Mouse (Mus musculus): ENCODE results near the gene Gm20521. TPM values are rescaled to one million over a fixed set of nuclear protein-coding genes. Genes with fewer than 3 reads are reported as not detected.
"Not testable (repeated sequence)": the region's sequence is repeated elsewhere in the genome, so short reads cannot be mapped to it uniquely, and the experiment has no call there.

The Gm20521 gene
- polyA plus RNA-seq, 1 experiment from 2014 or later = not detected

DNA sequence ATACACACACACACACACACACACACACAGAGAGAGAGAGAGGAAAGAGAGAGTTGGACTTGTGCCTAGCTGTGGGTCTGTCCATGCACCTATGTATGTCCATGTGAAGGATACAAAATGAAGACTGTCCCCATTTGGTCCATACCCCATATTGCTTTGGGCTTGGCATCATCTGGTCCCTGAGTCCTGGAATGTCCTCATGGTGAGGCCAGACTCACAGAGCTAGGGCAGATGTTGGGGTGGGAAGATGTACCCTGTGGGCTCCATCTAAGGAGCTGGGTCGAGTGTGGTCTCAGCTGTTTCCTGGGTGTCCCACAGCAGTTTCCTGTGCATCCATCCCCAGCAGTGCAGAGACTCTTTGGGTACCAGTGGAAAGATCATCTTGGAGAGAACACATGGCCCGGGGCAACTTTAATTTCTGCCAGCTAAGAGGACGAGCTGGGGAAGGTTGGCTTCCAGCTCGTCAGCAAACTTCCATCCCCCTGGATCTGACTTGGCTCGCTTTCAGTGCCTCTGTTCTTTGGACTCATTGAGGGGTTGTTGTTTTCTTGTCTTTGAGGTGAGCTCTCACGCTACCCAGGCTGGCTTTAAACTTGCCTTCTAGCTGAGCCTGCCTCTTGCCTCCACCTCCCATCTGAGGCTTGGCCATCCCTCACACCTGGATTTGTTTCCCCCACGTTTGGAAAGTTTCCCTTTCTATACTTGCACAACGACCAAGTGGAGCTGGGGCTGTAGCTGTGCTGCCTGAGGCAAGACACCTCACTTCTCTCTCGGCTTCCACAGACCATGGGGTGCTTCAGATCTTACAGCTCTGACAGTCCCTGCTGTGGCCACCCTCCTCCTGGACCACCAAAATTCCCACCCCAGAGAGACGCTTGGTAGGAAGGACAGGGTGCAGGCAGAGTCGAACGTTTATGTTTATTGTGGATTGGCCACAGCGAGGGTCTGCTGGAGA lies 58.1 kb downstream of the Gm20521 start:
- Histone ChIP-seq H3K4me3 (ENCODE audit: low read depth, low read length) (no peak overlapping the region), H3K9ac (replicated peaks; ENCODE audit: low read length) (no peak overlapping the region), H3K27ac (replicated peaks; ENCODE audit: low read depth, low read length) (no peak overlapping the region), H3K27me3 (ENCODE audit: control insufficient read depth, insufficient read depth, low read length) (no peaks in the 10 kb centered on the region), H3K9me3 (replicated peaks; ENCODE audit: control insufficient read depth, low read length) (no peaks in the 10 kb centered on the region), H3K4me2 (ENCODE audit: low read depth, low read length) (no peak overlapping the region), H3K4me1 (ENCODE audit: control insufficient read depth, insufficient read depth, low read length) (peaks cover 4% of the 10 kb centered on the region; the same call in 1 of the 2 replicates), H3K36me3 (replicated peaks; ENCODE audit: control insufficient read depth, insufficient read depth, low read depth, low read length) (no peaks in the 10 kb centered on the region)
- DNase-seq (ENCODE audit: low spot score) (no peak), ATAC-seq (replicated peaks; ENCODE audit: insufficient number of reproducible peaks, low FRiP score, low TSS enrichment, low read depth) (no peak)
- WGBS = 68% methylated on average over 13 of the region's 13 CpGs

GRCm38 (mm10) chr14:54942479-54942878 lies 59.2 kb downstream of the Gm20521 start:
- H3K36me3 ChIP-seq (replicated peaks; ENCODE audit: control insufficient read depth, insufficient read depth, low read depth, low read length) = no peaks in the 10 kb centered on the region
- no peak for ATAC-seq (replicated peaks; ENCODE audit: insufficient number of reproducible peaks, low FRiP score, low TSS enrichment, low read depth)
- H3K9ac ChIP-seq (replicated peaks; ENCODE audit: low read length) = no peak overlapping the region
- no peak overlapping the region for H3K4me3 ChIP-seq (ENCODE audit: low read depth, low read length)
- H3K9me3 ChIP-seq (replicated peaks; ENCODE audit: control insufficient read depth, low read length) = no peaks in the 10 kb centered on the region
- no peak for DNase-seq (ENCODE audit: low spot score)
- 95% methylated on average over 8 of the region's 8 CpGs for WGBS
- H3K27me3 ChIP-seq (ENCODE audit: control insufficient read depth, insufficient read depth, low read length) = no peaks in the 10 kb centered on the region
- H3K4me1 ChIP-seq (ENCODE audit: control insufficient read depth, insufficient read depth, low read length) = no peaks in the 10 kb centered on the region
- no peak overlapping the region for H3K27ac ChIP-seq (replicated peaks; ENCODE audit: low read depth, low read length)
- no peak overlapping the region for H3K4me2 ChIP-seq (ENCODE audit: low read depth, low read length)

GRCm38 (mm10) chr14:54943971-54944370 lies 60.7 kb downstream of the Gm20521 start:
- WGBS = 87% methylated on average over 7 of the region's 7 CpGs
- DNase-seq (ENCODE audit: low spot score) (no peak), ATAC-seq (replicated peaks; ENCODE audit: insufficient number of reproducible peaks, low FRiP score, low TSS enrichment, low read depth) (no peak)
- no peaks in the 10 kb centered on the region for H3K9me3 ChIP-seq (replicated peaks; ENCODE audit: control insufficient read depth, low read length)
- no peaks in the 10 kb centered on the region for H3K36me3 ChIP-seq (replicated peaks; ENCODE audit: control insufficient read depth, insufficient read depth, low read depth, low read length)
- H3K9ac ChIP-seq (replicated peaks; ENCODE audit: low read length) = no peak overlapping the region
- no peaks in the 10 kb centered on the region for H3K4me1 ChIP-seq (ENCODE audit: control insufficient read depth, insufficient read depth, low read length)
- no peak overlapping the region for H3K27ac ChIP-seq (replicated peaks; ENCODE audit: low read depth, low read length)
- no peak overlapping the region for H3K4me2 ChIP-seq (ENCODE audit: low read depth, low read length)
- H3K4me3 ChIP-seq (ENCODE audit: low read depth, low read length) = no peak overlapping the region
- no peaks in the 10 kb centered on the region for H3K27me3 ChIP-seq (ENCODE audit: control insufficient read depth, insufficient read depth, low read length)

GRCm38 (mm10) chr14:54944939-54945338 lies 61.7 kb downstream of the Gm20521 start:
- DNase-seq (ENCODE audit: low spot score) (no peak), ATAC-seq (replicated peaks; ENCODE audit: insufficient number of reproducible peaks, low FRiP score, low TSS enrichment, low read depth) (no peak)
- no peak overlapping the region for H3K4me2 ChIP-seq (ENCODE audit: low read depth, low read length)
- H3K36me3 ChIP-seq (replicated peaks; ENCODE audit: control insufficient read depth, insufficient read depth, low read depth, low read length) = no peaks in the 10 kb centered on the region
- H3K4me1 ChIP-seq (ENCODE audit: control insufficient read depth, insufficient read depth, low read length) = no peaks in the 10 kb centered on the region
- WGBS = 73% methylated on average over 2 of the region's 2 CpGs
- H3K27ac ChIP-seq (replicated peaks; ENCODE audit: low read depth, low read length) = no peak overlapping the region
- no peak overlapping the region for H3K9ac ChIP-seq (replicated peaks; ENCODE audit: low read length)
- H3K4me3 ChIP-seq (ENCODE audit: low read depth, low read length) = no peak overlapping the region
- no peaks in the 10 kb centered on the region for H3K9me3 ChIP-seq (replicated peaks; ENCODE audit: control insufficient read depth, low read length)
- H3K27me3 ChIP-seq (ENCODE audit: control insufficient read depth, insufficient read depth, low read length) = no peaks in the 10 kb centered on the region

GRCm38 (mm10) chr14:54945975-54946704 lies 62.9 kb downstream of the Gm20521 start:
- Histone ChIP-seq H3K36me3 (replicated peaks; ENCODE audit: control insufficient read depth, insufficient read depth, low read depth, low read length) (no peaks in the 10 kb centered on the region), H3K27me3 (ENCODE audit: control insufficient read depth, insufficient read depth, low read length) (no peaks in the 10 kb centered on the region), H3K4me1 (ENCODE audit: control insufficient read depth, insufficient read depth, low read length) (no peaks in the 10 kb centered on the region), H3K4me3 (ENCODE audit: low read depth, low read length) (no peak overlapping the region), H3K9me3 (replicated peaks; ENCODE audit: control insufficient read depth, low read length) (no peaks in the 10 kb centered on the region), H3K27ac (replicated peaks; ENCODE audit: low read depth, low read length) (no peak overlapping the region), H3K4me2 (ENCODE audit: low read depth, low read length) (no peak overlapping the region), H3K9ac (replicated peaks; ENCODE audit: low read length) (no peak overlapping the region)
- no peak for ATAC-seq (replicated peaks; ENCODE audit: insufficient number of reproducible peaks, low FRiP score, low TSS enrichment, low read depth)
- no peak for DNase-seq (ENCODE audit: low spot score)
- WGBS = 84% methylated on average over 19 of the region's 19 CpGs

DNA sequence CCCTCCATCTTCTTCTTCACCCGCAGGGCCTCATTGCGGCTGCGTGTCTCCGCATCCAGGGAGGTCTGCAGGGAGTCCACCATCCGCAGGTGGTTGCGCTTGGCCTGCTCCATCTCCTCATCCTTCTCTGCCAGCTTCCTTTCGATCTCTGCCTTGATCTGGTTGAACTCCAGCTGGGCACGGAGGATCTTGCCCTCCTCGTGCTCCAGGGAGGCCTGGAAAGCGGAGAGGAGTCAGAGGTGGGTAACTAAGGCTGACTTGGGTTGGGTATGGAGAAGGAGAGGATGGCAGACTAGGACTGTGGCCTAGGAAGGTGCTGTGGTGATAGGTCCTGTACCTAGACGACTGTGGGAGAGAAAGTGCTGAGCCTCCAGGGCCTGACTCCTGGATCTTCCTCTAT lies 63.8 kb downstream of the Gm20521 start:
- not testable (repeated sequence) for DNase-seq (ENCODE audit: low spot score); H3K36me3 ChIP-seq (replicated peaks; ENCODE audit: control insufficient read depth, insufficient read depth, low read depth, low read length); H3K9me3 ChIP-seq (replicated peaks; ENCODE audit: control insufficient read depth, low read length); H3K4me3 ChIP-seq (ENCODE audit: low read depth, low read length); H3K4me1 ChIP-seq (ENCODE audit: control insufficient read depth, insufficient read depth, low read length); H3K9ac ChIP-seq (replicated peaks; ENCODE audit: low read length); H3K27me3 ChIP-seq (ENCODE audit: control insufficient read depth, insufficient read depth, low read length); H3K4me2 ChIP-seq (ENCODE audit: low read depth, low read length); ATAC-seq (replicated peaks; ENCODE audit: insufficient number of reproducible peaks, low FRiP score, low TSS enrichment, low read depth); H3K27ac ChIP-seq (replicated peaks; ENCODE audit: low read depth, low read length)
- 87% methylated on average over 8 of the region's 11 CpGs for WGBS

Measured in embryonic facial prominence, embryonic 11.5 days (tissue).